Mouse (Mus musculus): ENCODE measurements at regions not wholly inside any gene's neighbourhood (a gene's known extent, or its start where the extent isn't known, plus 50 kb on each side); places are given as distances from the start of the nearest gene placed in this dataset.

DNA sequence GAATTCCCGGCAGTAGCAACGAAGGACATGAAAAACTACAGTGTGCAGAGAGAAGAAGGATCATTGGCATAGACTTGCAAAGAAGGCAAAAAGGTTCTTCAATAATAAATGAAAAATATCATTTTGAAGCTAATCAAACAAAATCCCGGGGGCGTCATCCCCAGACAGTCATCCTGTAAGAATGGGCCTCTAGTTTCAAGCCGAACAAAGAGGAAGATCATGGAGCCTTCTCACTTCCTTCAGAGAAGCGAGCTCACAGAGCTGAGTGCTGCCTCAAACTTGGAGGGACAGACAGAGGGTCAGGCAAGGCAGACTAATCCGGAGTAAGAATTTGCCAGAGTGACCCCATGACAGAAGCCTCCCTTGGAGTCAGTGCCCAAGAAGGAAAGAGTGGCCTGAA is 163.0 kb downstream of the Kit start:
- TF ChIP-seq POLR2A (IDR thresholded peaks at IDR 0.05; ENCODE audit: extremely low read depth, insufficient read depth, low read length) (no peak), CTCF (IDR thresholded peaks at IDR 0.05; ENCODE audit: extremely low read depth, insufficient read depth, low read length) (no peak)

Data from cortical plate, adult 2 months (tissue).